Mouse (Mus musculus) kidney, adult 2 months (tissue): ENCODE measurements around the gene Ercc8. TPM values are rescaled to one million over a fixed set of nuclear protein-coding genes. Genes with fewer than 3 reads are reported as not detected.

ENCODE experiments used
- DNase-seq: peaks from one replicate; pipeline ENCODE4 v3.0.0; 2021
- H3K27ac ChIP-seq: fragments of 200-500 bp; 2 replicates; pipeline ENCODE4 v1.5.1; 2012; ENCODE audit warnings: low read depth, low read length, control low read depth, inconsistent platforms; ENCODE audit not compliant: insufficient read depth
- H3K27me3 ChIP-seq: fragments of 200-500 bp; replicated peaks from 2 replicates; pipeline ENCODE4 v1.6.1; 2012; ENCODE audit warnings: mild to moderate bottlenecking, moderate library complexity, low read length, inconsistent platforms; ENCODE audit not compliant: control insufficient read depth, insufficient read depth
- H3K36me3 ChIP-seq: fragments of 200-500 bp; 2 replicates; pipeline ENCODE4 v1.6.1; 2012; ENCODE audit warnings: mild to moderate bottlenecking, moderate library complexity, low read length, inconsistent platforms; ENCODE audit not compliant: control insufficient read depth, insufficient read depth
- H3K4me1 ChIP-seq: fragments of 200-500 bp; 2 replicates; pipeline ENCODE4 v1.6.1; 2011; ENCODE audit warnings: low read length; ENCODE audit not compliant: control insufficient read depth, insufficient read depth
- H3K4me3 ChIP-seq: fragments of 200-500 bp; 2 replicates; pipeline ENCODE4 v1.5.1; 2011; ENCODE audit warnings: mild to moderate bottlenecking, low read depth, low read length, control low read depth; ENCODE audit not compliant: insufficient read depth
- CTCF ChIP-seq: fragments of 200-500 bp; conservative IDR thresholded peaks from 2 replicates; pipeline ENCODE4 v1.5.1; 2011; ENCODE audit warnings: low read depth, mild to moderate bottlenecking, control low read depth, low read length, moderate library complexity, mixed read lengths; ENCODE audit not compliant: insufficient read depth, insufficient read length
- POLR2A ChIP-seq: fragments of 200-500 bp; IDR thresholded peaks from one replicate; pipeline ENCODE4 v1.6.1; 2011; ENCODE audit warnings: low read depth, low read length, control low read depth
- whole genome bisulfite sequencing: fragments of 180-500 bp; shearing (Covaris S2); methylation state at CpG from one replicate; pipeline ENCODE4 v1.1.7; 2018; 5-methylcytosine and 5-hydroxymethylcytosine counted together
- polyA plus RNA-seq: library from polyadenylated mRNA; depleted of rRNA; stranded (reverse); fragments of >200 nt; gene quantifications from 2 replicates; pipeline ENCODE4 v1.2.3, GENCODE M21; 2012

Gene Ercc8
- polyA plus RNA-seq, 1 experiment = 6.4 TPM

GRCm38 (mm10) chr13:108123109-108123723, 35.3 kb upstream of the Ercc8 start:
- TF ChIP-seq POLR2A (no peak), CTCF (no peak)
- DNase-seq = no peak
- Histone ChIP-seq H3K36me3 (no peaks in the 10 kb centered on the region), H3K4me1 (no peaks in the 10 kb centered on the region), H3K4me3 (no peak overlapping the region), H3K27ac (no peak overlapping the region), H3K27me3 (no peaks in the 10 kb centered on the region)
- 60% methylated on average over 15 of the region's 15 CpGs for WGBS

GRCm38 (mm10) chr13:108124096-108124495, 34.4 kb upstream of the Ercc8 start:
- Histone ChIP-seq H3K36me3 (no peaks in the 10 kb centered on the region), H3K27ac (no peak overlapping the region), H3K27me3 (no peaks in the 10 kb centered on the region), H3K4me3 (peak overlapping the region; percentile 3; the same call in 1 of the 2 replicates), H3K4me1 (no peaks in the 10 kb centered on the region)
- no peak for TF ChIP-seq CTCF
- TF ChIP-seq POLR2A = no peak
- WGBS = 44% methylated on average over 11 of the region's 11 CpGs
- DNase-seq = no peak

- no peaks in the 10 kb centered on the region for H3K27me3 ChIP-seq
- no peak overlapping the region for H3K4me3 ChIP-seq
- 93% methylated on average over 2 of the region's 2 CpGs for WGBS
Measured at GRCm38 (mm10) chr13:108126246-108126645, 32.3 kb upstream of the Ercc8 start.

GRCm38 (mm10) chr13:108127130-108127529, 31.4 kb upstream of the Ercc8 start:
- TF ChIP-seq CTCF (peak; percentile 63), POLR2A (no peak)
- Histone ChIP-seq H3K4me3 (no peak overlapping the region), H3K27me3 (no peaks in the 10 kb centered on the region), H3K27ac (no peak overlapping the region), H3K36me3 (no peaks in the 10 kb centered on the region), H3K4me1 (no peaks in the 10 kb centered on the region; the same call in 1 of the 2 replicates)
- peak; percentile 49 for DNase-seq
- WGBS = 12% methylated on average over 1 of the region's 1 CpGs

More at GRCm38 (mm10) chr13:108126246-108126645, 32.3 kb upstream of the Ercc8 start:
- Histone ChIP-seq H3K27ac (no peak overlapping the region), H3K4me1 (no peaks in the 10 kb centered on the region; the same call in 1 of the 2 replicates), H3K36me3 (no peaks in the 10 kb centered on the region)
- TF ChIP-seq POLR2A (no peak), CTCF (no peak)
- no peak for DNase-seq

- Histone ChIP-seq H3K27me3 (no peaks in the 10 kb centered on the region), H3K27ac (no peak overlapping the region), H3K36me3 (no peaks in the 10 kb centered on the region), H3K4me1 (no peaks in the 10 kb centered on the region; the same call in 1 of the 2 replicates), H3K4me3 (no peak overlapping the region)
- WGBS = 55% methylated on average over 1 of the region's 1 CpGs
- TF ChIP-seq CTCF (no peak), POLR2A (no peak)
- DNase-seq = no peak
Measured at GRCm38 (mm10) chr13:108127883-108128282, 30.6 kb upstream of the Ercc8 start.

GRCm38 (mm10) chr13:108129070-108129469, 29.5 kb upstream of the Ercc8 start:
- no peak overlapping the region for H3K4me3 ChIP-seq
- no peaks in the 10 kb centered on the region for H3K27me3 ChIP-seq
- H3K27ac ChIP-seq = no peak overlapping the region
- no peak for DNase-seq
- no peaks in the 10 kb centered on the region for H3K36me3 ChIP-seq
- H3K4me1 ChIP-seq = no peaks in the 10 kb centered on the region; the same call in 1 of the 2 replicates
- WGBS = 46% methylated on average over 7 of the region's 7 CpGs
- TF ChIP-seq POLR2A (no peak), CTCF (no peak)

- no peak overlapping the region for H3K27ac ChIP-seq
- TF ChIP-seq POLR2A (no peak), CTCF (no peak)
- WGBS = 92% methylated on average over 5 of the region's 5 CpGs
- no peaks in the 10 kb centered on the region; the same call in 1 of the 2 replicates for H3K4me1 ChIP-seq
- no peak for DNase-seq
- H3K36me3 ChIP-seq = no peaks in the 10 kb centered on the region
- no peaks in the 10 kb centered on the region for H3K27me3 ChIP-seq
- H3K4me3 ChIP-seq = no peak overlapping the region
Measured at GRCm38 (mm10) chr13:108130737-108131136, 27.8 kb upstream of the Ercc8 start.
